ENCODE assay signal across 16 mouse cellular contexts in genomic region chr8:91836685-91837084, GRCm38 (mm10).
"Had no signal": no experiment of that assay in that cellular context is flagged by ENCODE, and none has a peak within 500 bp of the region (broad histone marks: within the 10 kb centered on the region; RNA-seq: fewer than 3 reads in every experiment).

No protein-coding gene starts in this region.

- H3K9me3 ChIP-seq: limb, embryonic 13.5 days had no signal

- H3K27ac ChIP-seq: hindbrain, postnatal 0 days; layer of hippocampus, adult 2 months; limb, embryonic 13.5 days; liver, embryonic 14.5 days had no signal

- H3K4me3 ChIP-seq: layer of hippocampus, adult 2 months; limb, embryonic 13.5 days had no signal

- H3K9ac ChIP-seq: limb, embryonic 13.5 days; liver, embryonic 14.5 days; lung, embryonic 14.5 days had no signal

- ATAC-seq: hindbrain, postnatal 0 days; midbrain, embryonic 16.5 days had no signal

- DNase-seq: kidney, postnatal 10 days; kidney, postnatal 4 days; left cerebral cortex, postnatal 4 days; lung, embryonic 14.5 days; lung, postnatal 10 days; lung, postnatal 4 days; right cerebral cortex, adult 18-20 months; right cerebral cortex, postnatal 25 days; thymus, adult 18-20 months; thymus, postnatal 14 days had no signal

- H3K4me1 ChIP-seq: limb, embryonic 13.5 days had no signal

- H3K4me2 ChIP-seq: limb, embryonic 13.5 days; lung, embryonic 14.5 days; midbrain, embryonic 11.5 days had no signal

- H3K36me3 ChIP-seq: limb, embryonic 13.5 days had no signal
